Mouse (Mus musculus) heart, embryonic 14.5 days (tissue): ENCODE results near the gene Psmb1. TPM values are rescaled to one million over a fixed set of nuclear protein-coding genes. Genes with fewer than 3 reads are reported as not detected.

Experiments used
- ATAC-seq: fragments of 200-750 bp; cut with Nextera tagmentation; 2 replicates; pipeline ENCODE4 v1.8.0; 2017; ENCODE audit warnings: low read depth, moderate TSS enrichment; ENCODE audit not compliant: insufficient number of reproducible peaks, insufficient read depth, low FRiP score
- H3K27ac ChIP-seq, 2 experiments: fragments of 200-500 bp in 1 of 2; fragments of 300-500 bp in 1 of 2; sonication (generic) in 1 of 2; replicated peaks in 1 of 2; 2 replicates each; pipeline ENCODE4 v1.5.1; 2012 to 2014; ENCODE audit warnings: low read depth in 2 of 2, low read length in 2 of 2, control low read depth in 1 of 2, mild to moderate bottlenecking in 1 of 2, mixed read lengths in 1 of 2; ENCODE audit not compliant: control insufficient read depth in 1 of 2, insufficient read depth in 1 of 2
- H3K27me3 ChIP-seq: fragments of 300-500 bp; sonication (generic); 2 replicates; pipeline ENCODE4 v1.6.1; 2014; ENCODE audit warnings: mild to moderate bottlenecking, low read length, control low read depth; ENCODE audit not compliant: control insufficient read depth, insufficient read depth
- H3K36me3 ChIP-seq: fragments of 300-500 bp; sonication (generic); 2 replicates; pipeline ENCODE4 v1.6.1; 2014; ENCODE audit warnings: mild to moderate bottlenecking, control low read depth, low read length, mixed read lengths; ENCODE audit not compliant: control insufficient read depth, insufficient read depth
- H3K4me1 ChIP-seq, 2 experiments: fragments of 200-500 bp in 1 of 2; fragments of 300-500 bp in 1 of 2; sonication (generic) in 1 of 2; 2 replicates each; pipeline ENCODE4 v1.6.1; 2012 to 2014; ENCODE audit warnings: low read length in 2 of 2, control low read depth in 1 of 2, mixed read lengths in 1 of 2; ENCODE audit not compliant: control insufficient read depth in 2 of 2, insufficient read depth in 2 of 2
- H3K4me2 ChIP-seq: fragments of 300-500 bp; sonication (generic); 2 replicates; pipeline ENCODE4 v1.6.1; 2014; ENCODE audit warnings: mild to moderate bottlenecking, low read length
- H3K4me3 ChIP-seq, 2 experiments: fragments of 200-500 bp in 1 of 2; fragments of 300-500 bp in 1 of 2; sonication (generic) in 1 of 2; 2 replicates each; pipeline ENCODE4 v1.5.1; 2012 to 2014; ENCODE audit warnings: low read length in 2 of 2, mild to moderate bottlenecking in 2 of 2, control low read depth in 1 of 2, low read depth in 1 of 2, moderate library complexity in 1 of 2; ENCODE audit not compliant: control insufficient read depth in 1 of 2, insufficient read depth in 1 of 2
- H3K9ac ChIP-seq: fragments of 300-500 bp; sonication (generic); 2 replicates; pipeline ENCODE4 v1.6.1; 2014; ENCODE audit warnings: mild to moderate bottlenecking, low read length
- H3K9me3 ChIP-seq: fragments of 300-500 bp; sonication (generic); 2 replicates; pipeline ENCODE4 v1.6.1; 2016; ENCODE audit warnings: low read length, control low read depth; ENCODE audit not compliant: control insufficient read depth
- WGBS: fragments of 180-500 bp; shearing (Covaris S2); extraction: QIAGEN DNeasy Blood & Tissue Kit; methylation state at CpG from one replicate; pipeline ENCODE4 v1.1.7; 2014; 5-methylcytosine and 5-hydroxymethylcytosine counted together
- polyA plus RNA-seq: library from polyadenylated mRNA; unstranded; fragments of >200 nt; fragmentation: Nextera tagmentation; extraction: Ambion mirVana; gene quantifications from 2 replicates; pipeline ENCODE4 v1.2.1, GENCODE M21; 2014

Gene Psmb1
- polyA plus RNA-seq, 1 experiment from 2014 or later: 225 TPM

DNA sequence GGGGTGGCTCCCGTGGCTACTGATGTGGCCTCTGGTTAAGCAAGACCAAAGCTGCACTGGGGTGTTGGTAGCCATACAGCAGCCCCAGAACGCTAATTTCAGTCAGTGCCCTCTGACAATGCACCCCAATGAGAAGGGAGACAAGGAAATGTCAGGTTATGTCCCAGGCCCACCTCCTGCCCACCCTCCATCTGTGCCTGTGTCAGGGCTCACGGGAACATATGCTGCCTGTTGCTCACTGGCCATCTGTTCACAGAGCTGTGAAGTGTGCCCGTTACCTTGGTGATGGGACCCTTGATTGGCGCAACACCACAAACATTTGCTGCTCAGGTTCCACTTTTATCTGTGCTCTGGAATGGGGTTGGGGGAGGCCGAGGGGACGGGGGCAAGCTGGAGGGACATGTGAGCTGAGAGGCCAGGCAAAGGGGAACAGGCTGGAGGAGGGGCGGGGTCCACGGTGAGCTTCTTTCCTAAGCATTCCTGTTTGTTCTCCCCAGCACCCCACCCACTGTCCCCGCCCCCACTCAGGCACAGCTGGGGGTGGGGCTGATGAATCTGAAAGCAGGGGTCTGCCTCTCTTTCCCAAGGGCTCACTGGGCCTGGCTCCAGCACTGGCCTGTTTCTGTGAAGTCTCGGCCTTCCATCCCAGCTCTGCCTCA is 59.0 kb downstream of the Psmb1 start:
- 0 out of 4 replicates have a peak overlapping the region, but pooled peaks have one; percentile 17 to 22 for H3K27ac ChIP-seq
- H3K9me3 ChIP-seq: no peaks in the 10 kb centered on the region
- H3K9ac ChIP-seq: peak overlapping the region; percentile 14; the same call in 1 of the 2 replicates
- 14% methylated on average over 11 of the region's 11 CpGs for WGBS
- H3K4me2 ChIP-seq: peak overlapping the region; percentile 48
- no peaks in the 10 kb centered on the region for H3K36me3 ChIP-seq
- no peak overlapping the region for H3K4me3 ChIP-seq
- no peaks in the 10 kb centered on the region for H3K27me3 ChIP-seq
- ATAC-seq: peak; percentile 54; the same call in 1 of the 2 replicates
- H3K4me1 ChIP-seq: peaks cover 8 to 13% of the 10 kb centered on the region in 2 experiments

- WGBS: 62% methylated on average over 8 of the region's 8 CpGs
- no peaks in the 10 kb centered on the region for H3K36me3 ChIP-seq
- ATAC-seq: no peak
- no peak overlapping the region; the same call in 1 of the 2 replicates for H3K9ac ChIP-seq
- H3K27me3 ChIP-seq: no peaks in the 10 kb centered on the region
- H3K4me3 ChIP-seq: no peak overlapping the region
- H3K4me1 ChIP-seq: peaks cover 8 to 13% of the 10 kb centered on the region in 2 experiments
- H3K4me2 ChIP-seq: peak overlapping the region; percentile 48
- no peaks in the 10 kb centered on the region for H3K9me3 ChIP-seq
- H3K27ac ChIP-seq: no peak overlapping the region
Measured at GRCm38 (mm10) chr17:15440067-15440462, 59.5 kb downstream of the Psmb1 start.

GRCm38 (mm10) chr17:15434748-15435147 is 64.8 kb downstream of the Psmb1 start:
- Histone ChIP-seq H3K27me3 (no peaks in the 10 kb centered on the region), H3K36me3 (peaks cover 30% of the 10 kb centered on the region), H3K4me3 (no peak overlapping the region), H3K9me3 (no peaks in the 10 kb centered on the region), H3K27ac (no peak overlapping the region), H3K4me1 (no peaks in the 10 kb centered on the region), H3K4me2 (no peak overlapping the region), H3K9ac (no peak overlapping the region)
- ATAC-seq: no peak
- 62% methylated on average over 3 of the region's 3 CpGs for WGBS

DNA sequence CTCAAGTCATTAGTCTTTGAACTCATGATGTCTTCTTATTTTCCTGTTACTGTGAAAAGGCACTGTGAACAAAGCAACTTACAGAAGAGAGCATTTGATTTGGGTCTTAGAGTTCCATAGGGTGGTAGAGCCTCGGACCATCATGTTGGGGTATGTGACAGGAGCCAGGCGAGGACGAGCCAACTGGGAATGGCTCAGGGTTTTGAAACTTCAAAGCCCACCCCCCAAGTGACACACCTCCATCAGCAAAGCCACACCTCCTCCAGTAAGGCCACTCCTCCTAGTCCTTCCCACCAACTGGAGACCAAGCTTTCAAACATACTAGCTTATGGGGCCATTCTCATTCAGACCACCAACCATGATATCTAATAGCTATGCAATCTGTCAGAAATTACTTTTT is 67.5 kb downstream of the Psmb1 start:
- Histone ChIP-seq H3K4me3 (no peak overlapping the region), H3K9me3 (no peaks in the 10 kb centered on the region), H3K9ac (no peak overlapping the region), H3K4me1 (no peaks in the 10 kb centered on the region), H3K27me3 (no peaks in the 10 kb centered on the region), H3K36me3 (peaks cover 54% of the 10 kb centered on the region), H3K27ac (no peak overlapping the region), H3K4me2 (no peak overlapping the region)
- no peak for ATAC-seq
- WGBS: 84% methylated on average over 3 of the region's 3 CpGs

GRCm38 (mm10) chr17:15431551-15431950 is 68.0 kb downstream of the Psmb1 start:
- H3K27ac ChIP-seq: no peak overlapping the region
- ATAC-seq: no peak
- 90% methylated on average over 4 of the region's 4 CpGs for WGBS
- H3K9ac ChIP-seq: no peak overlapping the region
- H3K27me3 ChIP-seq: no peaks in the 10 kb centered on the region
- H3K36me3 ChIP-seq: peaks cover 59% of the 10 kb centered on the region
- H3K4me1 ChIP-seq: no peaks in the 10 kb centered on the region
- H3K4me2 ChIP-seq: no peak overlapping the region
- H3K9me3 ChIP-seq: no peaks in the 10 kb centered on the region
- H3K4me3 ChIP-seq: no peak overlapping the region

DNA sequence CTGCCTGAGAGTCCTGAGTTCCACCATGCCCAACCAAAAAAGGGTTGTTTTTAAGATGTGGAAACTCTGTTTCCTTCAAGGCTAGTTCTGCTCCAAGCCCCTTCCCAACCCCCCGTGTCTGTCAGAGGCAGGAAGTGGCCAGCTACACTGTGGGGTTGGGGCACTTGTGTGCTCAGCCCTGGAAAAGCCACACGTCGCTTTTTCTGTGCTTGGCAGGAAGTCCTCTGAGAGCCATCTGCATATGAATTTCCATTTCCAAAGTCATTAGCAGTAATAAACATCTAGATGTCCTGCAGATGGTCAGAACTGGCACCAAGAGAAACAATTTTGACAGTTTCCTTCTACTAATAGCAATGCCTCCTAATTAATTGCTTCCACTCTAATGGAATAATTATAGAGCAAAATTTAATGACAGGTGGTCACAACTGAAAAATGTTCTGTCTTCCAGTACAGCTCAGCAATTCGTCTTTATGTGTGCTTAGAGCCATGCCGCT is 68.5 kb downstream of the Psmb1 start:
- Histone ChIP-seq H3K4me1 (no peaks in the 10 kb centered on the region), H3K36me3 (peaks cover 62% of the 10 kb centered on the region), H3K27ac (no peak overlapping the region), H3K9me3 (no peaks in the 10 kb centered on the region), H3K27me3 (no peaks in the 10 kb centered on the region), H3K4me2 (no peak overlapping the region), H3K9ac (no peak overlapping the region), H3K4me3 (no peak overlapping the region)
- WGBS: 54% methylated on average over 5 of the region's 5 CpGs
- no peak for ATAC-seq

GRCm38 (mm10) chr17:15429937-15430336 is 69.6 kb downstream of the Psmb1 start:
- Histone ChIP-seq H3K9me3 (no peaks in the 10 kb centered on the region), H3K27me3 (no peaks in the 10 kb centered on the region), H3K27ac (no peak overlapping the region), H3K4me1 (no peaks in the 10 kb centered on the region), H3K4me2 (no peak overlapping the region), H3K9ac (no peak overlapping the region), H3K36me3 (peaks cover 74% of the 10 kb centered on the region), H3K4me3 (no peak overlapping the region)
- ATAC-seq: no peak
- WGBS: 29% methylated on average over 1 of the region's 1 CpGs

- 82% methylated on average over 6 of the region's 6 CpGs for WGBS
- H3K9ac ChIP-seq: no peak overlapping the region
- no peaks in the 10 kb centered on the region for H3K27me3 ChIP-seq
- H3K36me3 ChIP-seq: peaks cover 75% of the 10 kb centered on the region
- no peaks in the 10 kb centered on the region for H3K9me3 ChIP-seq
- no peaks in the 10 kb centered on the region for H3K4me1 ChIP-seq
- H3K4me3 ChIP-seq: no peak overlapping the region
- ATAC-seq: no peak
- no peak overlapping the region for H3K4me2 ChIP-seq
- no peak overlapping the region for H3K27ac ChIP-seq
Measured at GRCm38 (mm10) chr17:15429451-15429850, 70.1 kb downstream of the Psmb1 start.
